Mouse (Mus musculus) heart, postnatal 14 days (tissue): ENCODE results near the gene Exosc3. TPM values are rescaled to one million over a fixed set of nuclear protein-coding genes. Genes with fewer than 3 reads are reported as not detected.
"Not testable (repeated sequence)": the region's sequence is repeated elsewhere in the genome, so short reads cannot be mapped to it uniquely, and the experiment has no call there.

Source experiments
- DNase-seq, 2 experiments: peaks; one replicate each; pipeline ENCODE4 v3.0.0; 2021 to 2022
- intact Hi-C: fragments of 180-260 bp; cut with DNase I; formaldehyde crosslinking; loops from one replicate; pipeline ENCODE4 v1.15.1; 2025
- long read RNA-seq, 2 experiments: library from polyadenylated mRNA; stranded (forward); transcript quantifications; one replicate each; pipeline ENCODE4 v2.0.0; 2021
- total RNA-seq, 2 experiments: library from RNA; stranded (reverse); gene quantifications; 2 replicates each; pipeline ENCODE4 v1.2.3; 2021

Exosc3 gene
- total RNA-seq, result 10 to 100 TPM; 12.2 to 13.8 TPM
- long read RNA-seq, experiment 1, transcript Exosc3-201 (4 exons, 1,077 nt), result major isoform, 17 of 17 reads
- long read RNA-seq, experiment 1, partial matches to known transcripts, result 0 of 17 reads
- long read RNA-seq, experiment 1, other reads (novel, unspliced or antisense), result 0 of 17 reads
- long read RNA-seq, experiment 2, transcript Exosc3-201 (4 exons, 1,077 nt), result major isoform, 12 of 13 reads
- long read RNA-seq, experiment 2, partial matches to known transcripts, result 0 of 13 reads
- long read RNA-seq, experiment 2, other reads (novel, unspliced or antisense), result 0 of 13 reads

DNA sequence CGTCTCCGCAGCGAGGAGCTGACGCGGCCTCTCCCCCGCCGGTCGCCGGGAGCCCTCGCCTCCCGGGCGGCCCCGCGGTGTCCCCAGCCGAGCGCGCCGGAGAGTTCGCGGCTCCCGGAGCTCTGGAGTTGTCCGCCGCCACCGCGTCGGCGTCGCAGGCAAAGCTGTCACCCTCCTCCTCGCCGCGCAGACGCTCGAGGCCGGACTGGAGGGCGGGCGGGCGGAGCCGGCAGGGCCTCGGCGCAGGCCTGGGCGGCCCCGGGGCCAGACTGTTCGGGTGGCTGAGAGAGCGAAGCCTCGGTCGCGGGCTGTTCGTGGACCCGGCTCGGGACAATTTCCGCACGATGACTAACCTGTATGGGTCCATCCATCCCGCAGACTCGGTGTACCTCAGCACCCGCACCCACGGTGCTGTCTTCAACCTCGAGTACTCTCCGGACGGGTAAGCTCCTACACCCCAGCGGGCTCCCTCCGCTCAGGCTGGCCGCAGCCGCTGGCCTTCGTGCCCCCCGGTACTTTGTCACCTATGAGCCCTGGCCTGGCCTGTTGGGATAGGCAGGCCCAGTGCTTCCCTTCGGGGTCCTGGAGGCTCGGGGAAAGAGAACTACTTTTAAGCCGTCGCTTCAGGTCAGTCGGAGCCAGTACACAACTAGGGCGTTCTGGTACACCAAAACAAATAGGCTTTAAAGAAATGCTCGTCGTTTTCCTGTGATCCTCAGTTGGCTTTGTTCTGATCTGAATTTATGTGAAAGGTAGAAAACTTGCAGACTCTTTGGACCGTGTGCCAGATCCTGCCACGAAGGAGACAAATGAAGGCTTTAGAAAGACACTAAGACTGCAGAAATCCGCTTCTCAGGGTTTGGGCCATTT, at the start of gene Exosc3:
Exosc3 (minus strand) TSS at position 447 of the 870 bp plus-strand sequence.
- intact Hi-C loops, result loop anchor here (5.0 kb wide), 2 partner anchors 65 to 190 kb away; partner anchors contain the start of genes Shb and Slc25a51
- DNase-seq, result peak in 1 of 2 experiments; percentile 64

GRCm38 (mm10) chr4:45392099-45392498, 49.6 kb upstream of the Exosc3 start:
- intact Hi-C loops, result no loop called here
- DNase-seq, result no peak

DNA sequence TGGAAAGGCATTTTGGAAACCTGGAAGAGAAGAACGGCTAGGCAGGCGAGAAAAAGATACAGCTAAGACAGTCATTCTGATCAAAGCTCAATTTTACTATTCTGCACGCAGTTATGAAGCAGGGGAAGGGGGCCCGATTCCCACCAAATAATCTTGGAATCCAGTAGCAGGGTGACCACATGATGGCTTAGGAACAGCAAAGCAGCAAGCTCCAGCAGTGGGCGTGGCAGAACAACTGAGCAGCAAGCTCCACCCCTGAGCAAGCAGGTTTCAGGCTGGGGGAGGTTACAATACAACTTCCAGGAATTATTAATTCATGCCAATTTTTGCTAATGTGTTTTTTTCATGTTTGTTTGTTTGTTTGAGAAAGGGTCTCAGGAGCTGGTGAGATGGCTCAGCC, 44.8 kb upstream of the Exosc3 start:
- DNase-seq, intact Hi-C loops: not testable (repeated sequence)

DNA sequence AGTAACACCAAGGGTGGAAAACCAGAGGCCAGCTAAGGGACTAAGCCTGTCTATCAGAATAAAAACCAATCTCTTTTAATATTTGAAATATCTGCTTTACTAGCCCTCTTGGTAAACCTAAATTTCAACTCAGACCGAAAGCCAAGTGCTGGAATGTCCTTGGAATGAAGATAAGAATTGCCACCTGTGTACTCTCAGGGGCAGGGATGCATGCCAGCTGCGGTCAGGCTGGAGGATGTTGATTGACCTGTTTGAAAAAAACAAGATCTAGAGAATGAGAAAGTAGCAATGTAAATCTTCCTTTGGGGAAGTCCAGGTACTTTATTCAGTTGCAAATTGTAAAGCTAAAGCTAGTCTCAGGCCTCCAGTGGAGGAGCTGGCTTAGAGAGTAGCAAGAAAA, 39.6 kb upstream of the Exosc3 start:
- intact Hi-C loops, DNase-seq: not testable (repeated sequence)

GRCm38 (mm10) chr4:45380903-45381580, 38.5 kb upstream of the Exosc3 start:
- DNase-seq, intact Hi-C loops: not testable (repeated sequence)

GRCm38 (mm10) chr4:45376573-45376972, 34.0 kb upstream of the Exosc3 start:
- DNase-seq, result peak in 1 of 2 experiments; percentile 15

DNA sequence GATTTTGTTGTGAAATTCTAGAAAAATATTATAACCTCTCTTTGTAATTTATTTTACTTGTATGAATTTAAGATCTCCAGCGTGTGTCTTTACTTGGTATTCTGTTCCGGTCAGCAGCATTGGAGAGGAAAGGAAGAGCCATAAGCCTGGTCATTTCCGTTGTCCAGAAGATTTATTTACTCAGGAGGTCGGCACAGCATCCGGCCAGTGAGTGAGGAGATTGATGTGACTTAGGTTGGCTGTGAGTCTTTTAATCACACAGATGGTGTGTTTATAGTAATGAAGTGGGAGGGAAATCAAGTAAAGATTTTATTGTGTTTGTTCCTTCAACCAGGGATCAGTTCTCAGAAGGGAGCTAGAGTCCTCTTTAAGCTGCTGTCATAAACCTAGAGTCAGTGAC, 32.3 kb upstream of the Exosc3 start:
- DNase-seq, result no peak
- intact Hi-C loops, result no loop called here

More at GRCm38 (mm10) chr4:45376573-45376972, 34.0 kb upstream of the Exosc3 start:
- intact Hi-C loops, result no loop called here

GRCm38 (mm10) chr4:45371261-45371660, 28.7 kb upstream of the Exosc3 start:
- intact Hi-C loops, result no loop called here
- no peak for DNase-seq

GRCm38 (mm10) chr4:45356653-45357052, 14.1 kb upstream of the Exosc3 start:
- no peak for DNase-seq
- intact Hi-C loops, result no loop called here

- intact Hi-C loops, result loop anchor here (2.0 to 5.0 kb wide), 3 partner anchors 21 to 191 kb away; partner anchors contain the start of genes Shb and Slc25a51
Observed at GRCm38 (mm10) chr4:45341669-45342249, 773 bp downstream of the Exosc3 start, which contains the start of gene Dcaf10. TSS of gene Dcaf10 (plus strand) at chr4:45342101.

DNA sequence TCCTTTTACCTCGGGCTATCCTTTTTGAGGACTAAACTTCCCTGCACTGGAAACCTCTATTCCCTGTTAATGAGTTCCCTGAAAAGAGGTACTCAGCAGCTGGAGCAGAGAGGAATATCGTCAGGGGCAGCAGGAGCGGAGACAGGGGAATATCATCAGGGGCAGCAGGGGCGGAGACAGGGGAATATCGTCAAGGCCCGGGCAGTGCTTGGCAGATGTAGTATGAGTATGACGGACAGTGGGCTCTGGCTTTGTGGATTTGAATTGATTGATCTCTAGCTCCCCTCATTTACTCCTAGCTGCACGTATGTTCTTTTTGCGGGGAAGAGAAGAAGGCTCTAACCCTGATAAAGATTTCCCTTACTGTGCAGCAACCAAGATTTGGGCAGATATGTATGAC, 1.3 kb downstream of the Exosc3 start:
- no peak for DNase-seq
- intact Hi-C loops, result loop anchor here (2.0 to 5.0 kb wide), 3 partner anchors 20 to 191 kb away; partner anchors contain the start of genes Shb and Slc25a51

More at GRCm38 (mm10) chr4:45341669-45342249, 773 bp downstream of the Exosc3 start, which contains the start of gene Dcaf10:
- peak; percentile 96 to 98 for DNase-seq

DNA sequence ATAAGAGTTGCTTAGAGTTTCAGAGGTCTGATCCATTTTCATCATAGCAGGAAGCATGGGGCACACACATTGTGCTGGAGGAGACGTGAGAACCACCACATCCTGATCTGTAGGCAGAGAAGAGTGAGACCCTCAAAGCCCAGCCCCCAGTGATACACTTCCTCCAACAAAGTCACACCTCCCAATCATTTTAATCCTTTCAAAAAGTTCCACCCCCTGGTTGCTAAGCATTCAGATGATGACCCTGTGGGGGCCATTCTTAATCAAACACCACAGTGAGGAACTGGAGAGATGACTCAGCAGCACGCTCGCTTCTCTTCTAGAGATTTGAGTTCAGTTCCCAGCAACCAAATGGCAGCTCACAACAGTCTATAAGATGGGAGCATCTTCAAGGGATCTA, 10.1 kb downstream of the Exosc3 start:
- intact Hi-C loops, result no loop called here
- no peak for DNase-seq

GRCm38 (mm10) chr4:45331139-45331538, 11.4 kb downstream of the Exosc3 start:
- intact Hi-C loops, result no loop called here
- DNase-seq, result no peak

- intact Hi-C loops, result loop anchor here (2.0 kb wide), 1 partner anchor 21 kb away; no protein-coding TSS in a partner anchor
- DNase-seq, result peak; percentile 81 to 87
Observed at GRCm38 (mm10) chr4:45320159-45320816, 22.2 kb downstream of the Exosc3 start.

DNA sequence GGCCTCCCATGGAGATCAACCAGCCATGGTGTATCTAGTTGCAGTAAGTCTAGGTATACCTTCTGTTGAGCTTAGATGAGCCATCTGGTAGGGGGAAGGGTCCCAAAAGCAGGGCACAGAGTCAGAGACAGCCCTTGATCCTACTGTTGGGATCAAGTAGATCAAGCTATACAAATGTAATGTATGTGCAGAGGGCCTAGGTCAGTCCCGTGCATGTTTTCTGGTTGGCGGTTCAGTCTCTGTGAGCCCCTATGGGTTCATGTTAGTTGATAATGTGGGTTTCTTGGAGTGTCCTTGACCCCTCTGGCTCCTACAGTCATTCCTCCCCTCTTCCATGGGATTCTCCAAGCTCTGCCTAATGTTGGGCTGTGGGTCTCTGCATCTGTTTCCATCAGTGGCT, 31.5 kb downstream of the Exosc3 start:
- no peak for DNase-seq
- intact Hi-C loops, result no loop called here

GRCm38 (mm10) chr4:45308606-45309005, 33.9 kb downstream of the Exosc3 start:
- intact Hi-C loops, result no loop called here
- DNase-seq, result no peak

- peak in 1 of 2 experiments; percentile 21 for DNase-seq
- intact Hi-C loops, result no loop called here
Observed at GRCm38 (mm10) chr4:45308046-45308445, 34.5 kb downstream of the Exosc3 start.

GRCm38 (mm10) chr4:45305536-45305935, 37.0 kb downstream of the Exosc3 start:
- DNase-seq, result no peak
- intact Hi-C loops, result no loop called here
